Mouse (Mus musculus) ES-Bruce4 (cell line): ENCODE results near the gene Tnnt1.
A peak's percentile ranks its signal among the peaks of the same experiment; 100 is the strongest.

Experiments
- CTCF ChIP-seq: IDR thresholded peaks from one replicate; pipeline ENCODE4 v1.8.1; 2011; ENCODE audit warnings: low read depth, low read length
- POLR2A ChIP-seq: IDR thresholded peaks from one replicate; pipeline ENCODE4 v1.8.1; 2011; ENCODE audit warnings: low read length; ENCODE audit not compliant: insufficient read depth

DNA sequence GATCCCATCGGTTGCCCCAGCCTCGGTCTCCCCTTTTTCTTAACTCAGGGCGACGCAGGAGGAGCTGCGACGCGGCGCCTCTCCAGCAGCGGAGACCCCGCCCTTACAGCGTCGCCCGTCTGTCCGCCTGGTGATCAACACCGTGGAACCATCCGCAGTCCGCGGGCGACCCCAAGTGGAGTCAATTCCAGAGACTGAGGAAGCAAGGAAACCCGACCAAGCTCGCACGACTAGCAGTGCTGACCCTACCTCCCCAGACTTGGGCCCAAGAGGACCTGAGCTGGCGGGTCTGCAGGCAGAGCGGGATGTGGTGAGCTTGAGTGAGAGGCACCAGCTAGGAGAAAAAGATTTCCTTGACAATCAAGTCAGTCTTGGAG lies 45.0 kb downstream of the Tnnt1 start:
- TF ChIP-seq CTCF (peak; percentile 76), POLR2A (no peak)
